Mouse (Mus musculus): ENCODE data around the gene Zfp989.
"Not testable (repeated sequence)": the region's sequence is repeated elsewhere in the genome, so short reads cannot be mapped to it uniquely, and the experiment has no call there.

- TF ChIP-seq POLR2A (IDR thresholded peaks at IDR 0.05; ENCODE audit: control insufficient read depth, extremely low read depth, insufficient read depth, low read length, poor library complexity); CTCF (IDR thresholded peaks at IDR 0.05; ENCODE audit: borderline replicate concordance, control insufficient read depth, extremely low read depth, insufficient read depth, low read length, poor library complexity): not testable (repeated sequence)
Observed at GRCm38 (mm10) chr4:147031308-147032036, 59.7 kb downstream of the Zfp989 start.

Measured in thymus, adult 2 months (tissue).